Mouse (Mus musculus) CD4-positive, CD25-positive, alpha-beta regulatory T cell, adult 2 months (primary cell): ENCODE data around the gene Lhx4.

ENCODE experiments used
- DNase-seq: peaks from one replicate; pipeline ENCODE4 v3.0.0-alpha.2; 2012; ENCODE audit warnings: low read depth, low spot score

The Lhx4 gene

DNA sequence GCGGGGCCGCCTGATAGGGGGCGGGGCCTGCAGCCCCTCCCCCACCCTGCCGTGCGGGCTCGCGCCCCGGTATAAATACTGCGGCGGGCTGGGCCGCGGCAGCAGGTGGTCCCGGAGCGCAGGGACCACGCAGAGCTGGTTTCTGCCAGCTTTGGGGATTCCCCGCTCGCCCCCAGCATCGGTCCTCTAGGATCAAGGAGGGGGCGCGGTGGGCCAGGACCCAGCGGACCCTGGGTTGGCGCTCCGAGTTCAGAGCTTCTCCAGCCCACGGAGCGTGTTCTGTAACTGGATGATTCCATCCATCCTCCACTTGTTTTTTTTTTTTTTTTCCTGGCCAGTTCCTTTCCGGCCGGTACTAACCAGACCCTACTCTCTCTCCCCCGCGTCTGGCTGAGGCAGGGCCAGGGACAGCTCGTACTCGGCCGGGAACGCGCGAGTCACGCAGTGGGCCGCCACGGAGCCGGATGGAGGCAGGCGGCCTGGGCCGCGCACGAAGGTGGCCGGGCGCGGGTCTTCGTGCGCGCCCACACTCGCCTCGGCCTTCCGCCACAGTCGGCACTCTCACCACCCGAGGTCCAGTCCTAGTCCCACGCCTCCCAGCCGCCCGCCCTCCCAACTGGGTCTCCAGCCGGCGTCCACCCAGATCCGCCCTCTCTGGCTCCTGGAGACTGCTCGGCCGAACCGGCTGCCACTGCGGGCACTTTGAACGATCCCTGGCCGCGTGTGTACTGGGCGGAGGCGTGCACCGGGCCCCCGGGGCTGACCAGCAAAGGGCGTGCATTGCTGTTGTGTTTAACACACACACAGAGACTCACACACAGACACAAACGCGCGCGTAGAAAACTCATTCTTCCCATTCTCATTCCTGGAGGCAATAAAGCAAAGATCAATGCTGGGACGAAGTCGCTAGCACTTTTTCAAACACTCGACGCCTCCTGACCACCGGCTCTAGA is 8.8 kb downstream of the Lhx4 start:
- peak; percentile 27 for DNase-seq

- DNase-seq, result peak; percentile 43
These were observed 9.5 kb downstream of the Lhx4 start for GRCm38 (mm10) chr1:155741988-155742387.

DNA sequence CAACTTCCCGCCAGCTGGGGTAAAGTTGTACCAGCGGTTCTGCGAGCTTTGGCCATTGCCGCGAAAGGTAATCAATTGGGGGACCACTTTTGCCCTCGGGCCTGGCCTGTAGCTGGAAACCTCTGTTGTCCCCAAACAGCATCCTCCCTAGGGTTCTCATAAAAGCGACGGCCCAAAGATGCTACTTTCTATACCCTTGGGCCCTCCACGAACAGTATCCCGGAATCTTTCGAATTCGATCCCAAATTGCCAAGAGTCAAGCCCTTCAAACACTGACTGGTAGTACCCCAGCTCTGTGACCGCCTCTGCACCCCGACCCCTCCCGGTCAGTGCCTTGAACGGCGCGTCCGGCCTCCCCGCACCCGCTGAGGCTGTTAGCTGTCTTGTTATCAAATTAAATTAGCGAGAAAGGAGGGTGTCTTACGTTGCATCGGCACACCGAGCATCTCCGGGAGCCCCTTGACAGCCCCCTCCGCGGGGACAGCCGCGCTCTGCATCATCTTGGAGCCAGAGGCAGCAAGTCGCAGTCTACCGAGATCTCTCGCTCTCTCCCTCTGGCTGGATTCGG is 10.0 kb downstream of the Lhx4 start:
- peak; percentile 26 for DNase-seq

DNA sequence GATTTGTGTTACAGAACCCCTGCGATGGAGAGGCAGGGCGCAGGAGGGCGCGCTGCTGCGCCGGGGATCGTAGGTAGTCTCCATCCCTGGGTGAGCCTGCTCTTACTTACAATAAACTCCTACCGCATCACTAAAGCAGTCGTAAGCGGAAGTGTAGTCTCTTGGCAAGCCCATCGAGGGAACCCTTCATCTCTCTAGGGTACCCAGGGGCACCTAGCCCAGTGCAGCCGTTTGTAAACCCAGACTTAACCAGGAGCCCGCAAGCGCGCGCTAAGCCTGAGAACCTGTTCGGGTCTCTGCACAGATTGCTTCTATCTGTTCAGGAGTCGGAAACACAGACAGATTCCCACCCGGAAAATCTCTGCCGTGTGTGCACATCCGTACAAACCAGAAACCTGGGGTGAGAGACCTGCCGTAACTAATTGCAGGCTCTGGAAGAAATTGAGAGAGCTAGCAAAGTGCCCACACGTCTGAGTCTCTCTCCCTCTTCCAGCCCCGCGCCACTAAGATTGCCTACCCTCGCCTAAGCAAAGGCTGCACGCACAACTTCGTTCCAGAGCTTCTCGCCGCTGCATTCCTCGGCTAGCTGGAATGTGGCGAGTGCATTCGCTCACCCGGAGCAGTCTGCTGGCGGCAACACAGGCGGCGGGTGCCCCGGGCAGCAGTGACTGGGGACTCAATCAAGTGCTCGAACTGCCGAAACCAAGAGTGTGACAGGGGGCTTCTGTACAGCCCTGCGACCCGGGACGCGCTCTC is 10.7 kb downstream of the Lhx4 start:
- DNase-seq, result peak; percentile 56

- no peak for DNase-seq
These were observed 13.6 kb downstream of the Lhx4 start for GRCm38 (mm10) chr1:155737809-155738383.

DNA sequence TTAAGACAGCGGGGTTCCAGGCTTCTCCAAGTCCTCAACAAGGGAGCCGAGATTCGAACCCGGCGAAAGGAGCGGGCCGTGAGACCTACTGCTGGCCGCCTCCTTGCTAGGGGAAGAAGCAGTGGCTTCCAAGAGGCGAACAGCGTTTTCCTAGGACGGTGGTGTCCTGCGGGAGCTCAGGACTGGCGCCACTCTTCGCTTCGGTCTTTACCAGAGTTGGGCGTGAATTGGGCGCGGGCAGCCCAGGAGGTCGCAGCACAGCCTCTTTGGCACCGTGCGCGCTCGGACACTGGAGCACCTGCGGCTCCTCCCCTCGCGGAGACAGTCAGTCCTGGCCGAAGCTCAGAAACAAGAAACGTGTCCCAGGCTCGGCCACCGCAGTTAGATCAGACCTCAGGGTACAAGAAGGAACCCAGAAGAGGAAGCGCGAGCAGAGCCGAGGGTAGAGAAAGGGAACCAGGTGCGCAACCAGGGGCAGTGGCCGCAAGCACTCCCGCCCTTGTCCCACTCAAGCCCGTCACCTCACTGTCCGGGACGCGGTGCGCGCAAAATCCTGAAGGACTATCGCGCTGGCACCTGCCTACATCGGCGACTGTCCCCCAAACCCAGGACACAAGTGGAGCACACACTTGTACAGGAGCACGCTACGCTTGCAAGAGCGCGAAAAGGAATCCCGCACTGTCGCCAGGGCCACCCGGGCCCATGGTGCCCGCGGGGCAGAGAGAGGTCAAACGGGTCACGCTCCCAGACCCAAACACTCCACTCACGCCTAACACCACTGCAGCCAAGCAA is 14.3 kb downstream of the Lhx4 start:
- DNase-seq, result peak; percentile 14

DNA sequence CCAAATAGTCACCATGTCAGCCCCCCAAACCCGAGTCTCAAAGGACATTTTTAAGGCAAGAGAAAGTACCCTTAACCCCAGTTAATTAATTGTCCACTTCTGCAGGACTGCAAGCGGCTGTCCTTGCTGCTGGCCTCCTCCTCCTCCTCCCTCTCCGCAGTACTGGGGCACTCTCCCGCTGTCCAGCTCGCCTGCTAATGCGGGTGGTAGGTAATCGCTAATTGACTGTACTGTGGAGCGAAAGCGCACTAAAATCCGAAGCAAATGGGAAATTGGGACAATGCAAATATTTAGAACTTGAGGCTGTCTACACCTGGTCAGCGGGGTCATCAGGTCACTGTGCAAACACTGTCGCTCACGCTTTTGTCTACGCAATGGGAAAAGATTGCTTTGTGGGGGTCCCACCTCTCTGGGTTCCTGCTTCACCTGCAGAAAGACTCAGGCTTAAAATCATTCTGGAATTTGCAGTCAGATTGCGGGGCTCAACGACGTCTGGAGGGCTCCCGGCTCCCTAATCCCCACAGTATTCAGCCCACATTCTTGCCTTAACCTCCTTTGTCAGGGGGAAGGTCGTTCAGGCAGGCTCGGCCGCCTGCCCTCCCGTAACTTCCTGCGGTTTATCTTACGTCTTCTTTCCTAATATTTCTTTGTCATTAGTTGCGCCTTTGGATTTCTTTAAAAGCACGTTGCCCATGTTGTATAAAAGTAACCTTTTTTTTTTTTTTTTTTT is 15.2 kb downstream of the Lhx4 start:
- no peak for DNase-seq

- DNase-seq, result no peak
These were observed 20.3 kb downstream of the Lhx4 start for GRCm38 (mm10) chr1:155731156-155731555.

DNA sequence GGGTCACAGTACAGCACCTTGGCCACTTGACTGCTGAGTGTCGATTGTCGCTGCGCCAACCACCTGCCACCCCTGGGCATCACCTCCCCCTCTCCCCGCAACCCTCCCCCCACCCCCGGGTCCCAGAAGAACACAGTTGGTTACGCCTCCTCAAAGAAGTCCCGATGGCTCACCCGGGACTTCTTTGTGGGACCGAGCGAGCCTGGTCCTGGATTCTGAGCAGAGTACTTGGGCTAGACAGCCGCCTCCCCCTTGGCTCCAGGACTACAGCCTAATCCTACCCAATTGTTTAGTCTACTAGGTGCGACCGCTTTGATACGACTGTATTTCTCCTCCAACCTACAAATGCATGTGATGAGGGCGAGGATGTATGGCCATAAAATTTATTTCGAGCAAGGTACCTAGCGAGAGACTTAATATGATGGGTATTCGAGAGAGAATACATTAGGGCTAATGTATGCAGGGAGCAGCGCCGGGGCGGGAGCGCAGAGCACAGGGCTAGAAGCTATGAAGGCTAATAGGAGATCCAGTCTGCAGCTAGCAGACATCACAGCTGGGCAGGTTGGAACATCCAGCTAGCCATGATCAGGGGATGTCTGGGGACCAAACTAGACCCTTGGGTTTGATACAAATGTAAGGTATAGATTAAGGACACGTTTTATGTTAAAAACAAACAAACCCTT is 22.2 kb downstream of the Lhx4 start:
- DNase-seq, result no peak

- DNase-seq, result no peak
These were observed 23.7 kb downstream of the Lhx4 start for GRCm38 (mm10) chr1:155727830-155728229.

DNA sequence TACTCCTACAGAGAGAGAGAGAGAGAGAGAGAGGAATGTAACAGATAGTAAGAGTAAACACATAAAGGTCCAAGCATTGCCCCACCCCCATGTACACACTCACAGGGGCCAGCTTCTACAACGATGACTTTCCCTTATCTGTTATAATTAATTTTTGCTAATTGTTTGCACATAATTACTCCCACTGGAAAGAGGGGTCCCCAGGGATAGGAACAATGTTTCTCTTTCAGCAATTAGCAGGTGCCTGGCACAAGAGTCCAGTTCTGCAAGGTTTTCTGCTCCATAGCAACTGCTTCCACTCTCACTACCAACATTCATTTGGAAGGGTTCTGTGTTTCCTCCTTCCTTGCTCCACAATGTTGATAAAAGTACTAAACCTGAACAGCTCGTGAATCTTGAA is 25.6 kb downstream of the Lhx4 start:
- DNase-seq, result no peak

DNA sequence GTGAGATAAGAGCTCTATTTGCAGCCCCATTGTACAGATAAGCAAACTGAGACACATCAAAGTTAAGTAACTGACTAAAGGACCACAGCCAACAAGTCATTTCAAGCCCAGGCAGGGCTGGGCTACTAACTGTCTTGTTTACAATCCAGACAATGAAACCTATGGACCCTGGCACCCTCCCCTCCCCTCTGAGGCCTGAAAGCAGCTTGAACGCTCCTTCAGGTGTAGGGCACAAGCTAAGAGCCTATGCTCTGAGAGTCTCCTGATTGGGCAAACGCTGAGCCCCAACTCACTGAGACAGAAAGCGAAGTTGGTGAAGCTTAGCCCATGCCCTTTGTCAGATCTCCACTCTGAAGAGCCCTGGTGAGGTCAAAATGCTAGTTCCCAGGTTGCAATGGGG is 27.2 kb downstream of the Lhx4 start:
- no peak for DNase-seq

GRCm38 (mm10) chr1:155722185-155722584 is 29.3 kb downstream of the Lhx4 start:
- peak; percentile 61 for DNase-seq

DNA sequence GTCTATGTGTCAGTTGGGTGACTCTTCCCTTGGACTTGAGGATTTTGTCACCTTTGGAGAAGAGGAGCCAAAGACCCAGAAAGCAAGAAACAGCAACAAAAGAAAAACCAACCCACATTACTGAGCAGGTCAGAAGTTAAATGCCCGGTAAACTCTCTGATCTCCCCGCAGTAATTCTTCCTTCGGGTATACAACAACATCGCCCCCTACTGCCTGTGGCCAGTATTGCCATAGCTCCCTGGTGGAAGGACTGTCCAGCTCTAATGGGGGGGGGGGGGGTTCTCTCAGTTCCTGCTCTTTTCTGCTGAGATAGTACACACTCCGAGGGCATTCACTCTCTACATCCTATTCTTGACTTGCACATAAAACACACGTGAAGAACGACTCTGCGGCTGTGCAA is 30.0 kb downstream of the Lhx4 start:
- DNase-seq, result peak; percentile 47

DNA sequence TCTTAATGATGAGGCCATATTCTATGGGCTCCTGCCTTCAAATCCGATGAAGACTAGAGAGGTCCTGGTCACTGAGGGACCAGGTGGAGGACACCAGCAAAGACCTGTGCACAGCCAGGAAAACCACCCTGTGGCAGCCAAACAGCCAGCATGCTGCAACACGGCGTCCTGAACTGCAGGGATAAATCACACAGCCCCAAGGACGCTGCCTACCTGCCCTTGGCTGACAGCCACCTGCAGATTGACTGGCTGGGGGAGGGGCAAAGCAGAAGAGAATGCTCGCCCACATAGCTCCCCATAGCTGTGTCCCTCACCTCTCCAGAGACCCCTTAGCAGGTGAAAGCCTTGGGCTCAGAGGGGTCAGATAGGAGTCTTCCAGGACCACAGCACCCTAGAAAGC is 31.5 kb downstream of the Lhx4 start:
- no peak for DNase-seq

- DNase-seq, result no peak
These were observed 32.6 kb downstream of the Lhx4 start for GRCm38 (mm10) chr1:155718851-155719250.

- DNase-seq, result no peak
These were observed 34.2 kb downstream of the Lhx4 start for GRCm38 (mm10) chr1:155717301-155717700.

DNA sequence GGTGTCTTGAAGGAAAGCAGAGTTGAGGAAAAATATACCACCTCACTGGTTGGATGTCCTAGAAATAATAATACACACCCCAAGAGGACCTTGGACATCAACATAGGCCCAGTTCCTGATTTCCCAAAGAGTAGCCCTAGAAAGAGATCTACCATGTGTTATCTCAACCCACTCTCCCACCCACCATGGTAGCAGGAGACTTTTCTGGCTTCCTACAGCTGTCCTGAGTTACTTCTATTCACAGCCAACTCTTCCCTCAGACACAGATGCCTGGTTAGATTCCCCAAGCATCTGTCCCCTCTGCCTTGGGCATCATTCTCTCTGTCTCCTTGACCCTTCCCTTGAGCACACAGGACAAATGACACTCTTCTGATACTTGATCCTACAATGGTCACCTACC is 36.1 kb downstream of the Lhx4 start:
- DNase-seq, result no peak

DNA sequence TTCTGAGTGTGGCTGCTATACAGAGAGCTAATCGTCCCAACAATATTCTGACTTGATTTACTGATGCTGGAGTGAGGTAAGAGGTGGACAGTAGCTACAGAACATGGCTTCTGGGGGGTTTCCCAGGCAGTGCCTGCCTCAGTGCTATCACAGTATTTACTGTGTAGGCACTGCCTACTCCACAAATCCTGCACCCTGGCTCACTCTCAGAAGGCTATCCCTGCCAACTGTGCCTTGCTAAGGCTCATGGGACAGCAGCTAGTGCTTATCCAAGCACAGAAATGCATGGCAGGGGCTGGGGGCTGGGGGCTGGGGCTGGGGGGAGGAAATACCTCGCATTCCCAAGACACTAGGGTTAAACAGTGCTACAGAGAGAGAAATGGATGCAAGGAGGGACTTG is 38.2 kb downstream of the Lhx4 start:
- no peak for DNase-seq

DNA sequence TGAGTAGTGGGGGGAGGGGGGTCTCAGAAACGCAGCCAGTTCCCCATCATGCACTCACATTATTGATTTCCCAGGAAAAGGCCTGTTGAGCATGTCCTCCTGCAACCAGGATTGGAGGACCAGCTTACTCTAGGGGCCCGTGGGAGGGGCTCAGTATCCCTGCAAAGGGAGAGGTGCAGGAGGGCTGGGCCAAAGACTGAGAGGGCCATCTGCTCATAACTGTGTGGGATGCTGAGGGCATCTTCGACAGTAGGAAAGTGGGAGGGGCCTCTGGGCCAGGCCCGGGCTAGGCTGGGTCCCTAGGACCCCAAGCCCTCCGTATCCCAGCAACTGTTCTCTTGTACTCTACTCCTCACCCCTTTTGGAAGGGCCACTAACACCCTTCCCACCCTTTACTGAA is 47.3 kb downstream of the Lhx4 start:
- no peak for DNase-seq
